Mouse (Mus musculus): ENCODE measurements at regions not wholly inside any gene's neighbourhood (a gene's known extent, or its start where the extent isn't known, plus 50 kb on each side); places are given as distances from the start of the nearest gene placed in this dataset.

DNA sequence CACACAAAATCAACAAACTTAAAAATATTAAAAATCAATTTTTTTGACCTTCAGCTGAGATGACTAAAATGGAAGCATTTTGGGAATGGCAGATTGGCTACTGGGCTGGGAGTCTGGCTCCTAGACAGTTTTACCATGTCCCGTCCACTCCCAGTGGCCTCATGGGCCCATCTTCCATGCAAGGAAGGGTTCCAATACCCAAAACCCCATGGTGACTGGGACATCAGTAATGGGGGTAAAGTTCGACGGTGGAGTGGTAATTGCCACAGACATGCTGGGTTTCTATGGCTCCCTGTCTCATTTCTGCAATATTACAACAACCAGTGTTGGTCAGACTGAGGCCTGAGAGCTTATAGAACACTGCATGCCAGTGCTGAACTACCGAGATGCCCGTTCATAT, 82.2 kb downstream of the Il20rb start:
- 88% methylated on average over 5 of the region's 5 CpGs for WGBS
- Histone ChIP-seq H3K4me1 (no peaks in the 10 kb centered on the region), H3K36me3 (no peaks in the 10 kb centered on the region), H3K9me3 (no peaks in the 10 kb centered on the region), H3K4me3 (no peak overlapping the region), H3K4me2 (replicated peaks) (no peak overlapping the region), H3K27me3 (no peaks in the 10 kb centered on the region), H3K9ac (no peak overlapping the region), H3K27ac (no peak overlapping the region)
- ATAC-seq (ENCODE audit: low FRiP score, low read depth), result no peak

DNA sequence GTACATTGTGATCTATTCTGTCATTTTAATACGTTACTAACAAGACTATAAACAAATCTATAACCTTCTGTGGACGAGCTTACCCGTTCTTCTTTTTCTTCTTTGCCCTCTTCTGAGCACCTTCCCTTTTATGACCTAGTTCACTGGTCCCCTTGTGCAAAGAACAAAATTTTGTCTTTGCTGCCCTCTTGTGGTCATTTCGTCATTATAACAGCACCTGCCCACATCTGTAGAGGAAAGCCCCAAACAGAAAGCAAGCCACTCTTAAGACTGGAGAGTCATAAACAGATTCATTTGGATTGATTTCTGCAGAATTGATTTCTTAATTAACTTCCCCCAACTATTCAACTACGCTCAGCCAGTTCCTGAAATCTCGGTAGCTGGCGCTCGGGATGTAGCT, 86.2 kb downstream of the Il20rb start:
- H3K27ac ChIP-seq, result no peak overlapping the region
- 16% methylated on average over 8 of the region's 8 CpGs for WGBS
- H3K27me3 ChIP-seq, result 0 out of 2 replicates have a peak, but pooled peaks cover 4% of the 10 kb centered on the region
- no peaks in the 10 kb centered on the region for H3K9me3 ChIP-seq
- H3K9ac ChIP-seq, result no peak overlapping the region
- no peaks in the 10 kb centered on the region for H3K4me1 ChIP-seq
- 0 out of 2 replicates have a peak, but pooled peaks have one; percentile 40 for ATAC-seq (ENCODE audit: low FRiP score, low read depth)
- H3K4me2 ChIP-seq (replicated peaks), result no peak overlapping the region
- H3K4me3 ChIP-seq, result no peak overlapping the region
- H3K36me3 ChIP-seq, result no peaks in the 10 kb centered on the region

DNA sequence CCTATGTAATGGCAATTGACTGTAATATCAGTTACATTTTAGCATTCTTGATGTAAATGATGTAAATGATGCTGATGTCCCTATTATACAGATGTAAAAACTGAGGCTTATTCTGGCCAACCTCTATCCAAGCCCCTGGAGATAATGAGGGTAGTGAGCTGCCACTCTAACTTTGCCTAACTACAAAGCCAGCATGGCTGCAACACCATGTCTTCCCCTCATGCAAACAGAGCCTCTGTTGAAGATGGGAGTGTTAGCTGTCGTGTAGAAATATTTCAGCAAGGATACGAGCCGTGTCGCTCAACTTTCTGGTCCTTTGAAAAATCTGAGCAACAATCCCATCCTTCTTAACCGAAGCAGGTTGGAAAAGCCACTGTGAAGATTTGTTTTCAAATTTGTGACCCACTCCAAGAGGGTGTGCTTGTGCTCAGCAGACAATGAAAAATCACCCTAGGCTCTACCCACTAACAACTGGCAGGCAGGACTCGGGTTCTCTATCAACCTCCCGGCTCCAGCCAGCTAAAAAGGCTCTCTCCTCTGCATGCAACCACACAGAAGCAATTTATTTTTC, 90.2 kb downstream of the Il20rb start:
- 0 out of 2 replicates have a peak, but pooled peaks cover 4% of the 10 kb centered on the region for H3K27me3 ChIP-seq
- no peak for ATAC-seq (ENCODE audit: low FRiP score, low read depth)
- no peak overlapping the region for H3K4me2 ChIP-seq (replicated peaks)
- H3K9me3 ChIP-seq, result no peaks in the 10 kb centered on the region
- no peaks in the 10 kb centered on the region for H3K36me3 ChIP-seq
- no peak overlapping the region for H3K27ac ChIP-seq
- WGBS, result 92% methylated on average over 7 of the region's 7 CpGs
- H3K9ac ChIP-seq, result no peak overlapping the region
- no peak overlapping the region for H3K4me3 ChIP-seq
- H3K4me1 ChIP-seq, result no peaks in the 10 kb centered on the region

DNA sequence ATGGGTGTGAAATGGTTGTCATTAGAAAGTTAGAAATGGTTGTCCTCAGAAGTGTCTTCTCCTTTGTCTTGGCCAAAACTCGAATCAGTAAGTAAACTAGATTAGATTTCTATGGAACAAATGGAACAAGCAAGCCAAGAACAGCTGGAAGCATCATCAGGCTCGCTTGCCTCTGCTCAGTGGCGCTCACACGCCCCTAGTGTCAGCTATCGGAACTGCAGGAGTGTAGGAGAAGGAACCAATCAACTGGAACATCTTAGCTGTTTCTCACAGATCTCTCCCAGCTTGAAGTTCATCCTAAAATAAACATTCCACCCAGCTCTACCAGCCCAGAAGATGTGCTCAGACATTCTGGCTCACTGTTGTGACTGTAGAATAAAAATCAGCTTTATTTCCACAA, 90.9 kb downstream of the Il20rb start:
- Histone ChIP-seq H3K4me2 (replicated peaks) (no peak overlapping the region), H3K36me3 (no peaks in the 10 kb centered on the region), H3K27ac (no peak overlapping the region), H3K27me3 (0 out of 2 replicates have a peak, but pooled peaks cover 4% of the 10 kb centered on the region), H3K9ac (no peak overlapping the region), H3K4me3 (no peak overlapping the region), H3K9me3 (no peaks in the 10 kb centered on the region), H3K4me1 (no peaks in the 10 kb centered on the region)
- WGBS, result 5% methylated on average over 5 of the region's 5 CpGs
- no peak for ATAC-seq (ENCODE audit: low FRiP score, low read depth)

DNA sequence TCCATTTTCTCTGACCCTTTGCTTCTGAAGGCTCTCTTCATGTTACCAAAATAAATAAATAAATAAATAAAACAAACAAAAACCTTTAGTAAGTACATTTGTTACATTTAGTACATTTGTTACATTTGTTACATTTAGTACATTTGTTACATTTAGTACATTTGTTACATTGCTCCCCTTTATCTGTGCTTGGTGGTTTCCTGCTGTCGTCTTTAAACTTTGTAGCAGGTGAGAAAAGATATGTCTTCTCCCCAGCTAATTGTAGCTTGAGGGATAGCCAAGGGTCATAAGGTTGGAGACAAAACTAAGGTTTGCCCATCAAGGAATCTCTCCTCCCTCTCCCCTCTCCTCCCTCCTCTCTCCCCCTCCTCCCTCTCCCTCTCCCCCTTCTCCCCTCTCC, 92.0 kb downstream of the Il20rb start:
- no peak overlapping the region for H3K27ac ChIP-seq
- H3K4me1 ChIP-seq, result no peaks in the 10 kb centered on the region
- H3K9me3 ChIP-seq, result no peaks in the 10 kb centered on the region
- H3K36me3 ChIP-seq, result no peaks in the 10 kb centered on the region
- 0 out of 2 replicates have a peak, but pooled peaks cover 4% of the 10 kb centered on the region for H3K27me3 ChIP-seq
- H3K9ac ChIP-seq, result no peak overlapping the region
- ATAC-seq (ENCODE audit: low FRiP score, low read depth), result no peak
- WGBS, result 73% methylated on average over 1 of the region's 1 CpGs
- H3K4me3 ChIP-seq, result no peak overlapping the region
- H3K4me2 ChIP-seq (replicated peaks), result no peak overlapping the region

DNA sequence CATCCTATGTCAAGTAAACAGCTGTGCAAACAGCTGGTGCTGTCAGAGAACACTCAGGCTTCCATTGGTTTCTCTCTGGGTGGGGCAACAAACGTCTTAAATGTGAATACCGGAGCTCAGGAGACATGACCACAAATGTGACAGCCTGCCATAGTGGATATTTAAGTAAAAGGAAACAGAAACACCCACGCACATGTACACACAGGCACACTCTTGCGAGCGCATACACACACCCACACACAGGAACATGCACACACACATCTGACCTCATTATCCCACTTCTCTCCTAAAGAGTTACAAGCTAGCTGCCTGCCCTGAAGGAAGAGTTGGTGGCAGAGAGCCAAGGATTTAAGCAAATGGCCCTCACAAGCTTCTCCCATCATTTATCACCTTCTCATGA, 92.4 kb downstream of the Il20rb start:
- Histone ChIP-seq H3K27me3 (0 out of 2 replicates have a peak, but pooled peaks cover 4% of the 10 kb centered on the region), H3K9me3 (no peaks in the 10 kb centered on the region), H3K4me2 (replicated peaks) (no peak overlapping the region), H3K36me3 (no peaks in the 10 kb centered on the region), H3K4me3 (no peak overlapping the region), H3K4me1 (no peaks in the 10 kb centered on the region), H3K27ac (no peak overlapping the region), H3K9ac (no peak overlapping the region)
- 59% methylated on average over 5 of the region's 5 CpGs for WGBS
- no peak for ATAC-seq (ENCODE audit: low FRiP score, low read depth)

DNA sequence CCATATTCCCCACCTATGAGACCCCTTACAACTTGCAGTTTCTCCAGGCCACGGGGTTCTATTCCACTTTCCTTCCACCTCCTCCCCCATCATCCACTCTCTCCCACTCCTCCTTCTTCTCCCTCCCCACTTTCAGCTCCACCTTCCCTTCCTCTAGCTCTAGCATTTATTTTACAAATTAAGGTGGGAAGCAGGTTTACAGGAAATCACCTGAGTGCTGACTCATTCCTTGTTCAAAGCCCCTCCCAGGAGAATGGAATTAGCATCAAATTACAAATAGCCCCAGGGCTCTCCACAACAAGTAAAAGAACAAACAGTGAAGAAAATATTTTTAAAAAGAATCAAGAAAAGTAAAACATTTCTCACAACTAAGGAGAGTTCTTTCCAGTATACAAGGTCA, 94.3 kb downstream of the Il20rb start:
- H3K4me1 ChIP-seq, result peaks cover 2% of the 10 kb centered on the region
- H3K9me3 ChIP-seq, result no peaks in the 10 kb centered on the region
- H3K9ac ChIP-seq, result no peak overlapping the region
- no peak for ATAC-seq (ENCODE audit: low FRiP score, low read depth)
- no peak overlapping the region for H3K4me2 ChIP-seq (replicated peaks)
- H3K4me3 ChIP-seq, result no peak overlapping the region
- no peak overlapping the region for H3K27ac ChIP-seq
- no peaks in the 10 kb centered on the region for H3K27me3 ChIP-seq
- 33% methylated on average over 1 of the region's 1 CpGs for WGBS
- H3K36me3 ChIP-seq, result no peaks in the 10 kb centered on the region

DNA sequence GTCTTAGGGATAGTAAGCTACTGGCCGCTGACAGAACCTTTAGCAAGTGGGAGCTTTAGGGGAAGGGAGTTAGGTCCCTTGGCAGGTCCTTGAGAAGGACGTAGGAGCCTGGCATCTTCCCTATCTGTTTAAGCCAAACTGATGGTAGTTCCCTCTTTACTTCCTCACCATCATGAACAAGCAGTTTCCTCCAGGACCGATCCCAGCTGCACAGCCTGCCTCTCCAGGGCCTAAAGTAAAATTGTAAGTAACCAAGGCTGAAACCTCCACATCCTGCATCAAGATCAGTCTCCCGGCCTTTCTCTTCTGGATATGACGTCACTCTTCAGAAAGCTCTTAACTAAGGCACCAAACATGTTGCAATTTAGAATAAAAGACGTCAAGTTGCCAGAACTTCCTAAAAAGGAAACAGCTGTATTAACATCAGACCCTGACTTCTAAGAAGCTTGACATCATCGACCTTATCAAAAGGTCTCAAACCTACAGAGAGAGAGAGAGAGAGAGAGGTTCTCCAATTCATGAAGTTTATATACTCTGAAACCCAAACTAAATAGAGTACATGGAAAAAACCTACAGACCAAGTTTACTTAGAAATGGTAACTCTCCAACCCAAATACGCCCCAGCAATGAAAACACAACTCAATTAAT, 94.9 kb downstream of the Il20rb start:
- Histone ChIP-seq H3K4me1 (peaks cover 8% of the 10 kb centered on the region), H3K9ac (no peak overlapping the region), H3K36me3 (no peaks in the 10 kb centered on the region), H3K27ac (no peak overlapping the region), H3K27me3 (no peaks in the 10 kb centered on the region), H3K4me2 (replicated peaks) (no peak overlapping the region), H3K4me3 (no peak overlapping the region), H3K9me3 (no peaks in the 10 kb centered on the region)
- ATAC-seq (ENCODE audit: low FRiP score, low read depth), result no peak
- WGBS, result 64% methylated on average over 8 of the region's 8 CpGs

DNA sequence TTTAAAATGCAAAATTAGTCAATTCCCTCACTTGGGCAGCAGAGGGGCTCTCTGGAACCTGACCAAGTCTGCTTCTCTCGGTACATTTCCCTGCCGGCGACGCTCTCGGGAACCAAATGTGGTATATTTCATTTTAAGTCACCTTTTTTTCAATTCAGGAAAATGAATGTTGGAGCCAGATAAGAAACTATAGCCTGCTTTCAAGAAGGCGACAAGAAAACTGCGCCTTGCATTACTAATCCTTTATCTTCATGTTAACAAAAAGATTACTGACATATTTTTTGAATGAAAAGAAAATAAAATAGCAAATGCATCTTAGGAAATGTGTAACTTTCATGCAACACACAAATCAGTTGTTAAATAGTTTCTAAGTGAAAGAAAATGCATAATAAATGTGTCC, 98.2 kb downstream of the Il20rb start:
- H3K9ac ChIP-seq, result no peak overlapping the region
- no peaks in the 10 kb centered on the region for H3K9me3 ChIP-seq
- no peak overlapping the region for H3K4me2 ChIP-seq (replicated peaks)
- WGBS, result 89% methylated on average over 7 of the region's 7 CpGs
- H3K4me1 ChIP-seq, result peaks cover 8% of the 10 kb centered on the region
- H3K27me3 ChIP-seq, result no peaks in the 10 kb centered on the region
- H3K4me3 ChIP-seq, result no peak overlapping the region
- no peak for ATAC-seq (ENCODE audit: low FRiP score, low read depth)
- no peak overlapping the region for H3K27ac ChIP-seq
- no peaks in the 10 kb centered on the region for H3K36me3 ChIP-seq

DNA sequence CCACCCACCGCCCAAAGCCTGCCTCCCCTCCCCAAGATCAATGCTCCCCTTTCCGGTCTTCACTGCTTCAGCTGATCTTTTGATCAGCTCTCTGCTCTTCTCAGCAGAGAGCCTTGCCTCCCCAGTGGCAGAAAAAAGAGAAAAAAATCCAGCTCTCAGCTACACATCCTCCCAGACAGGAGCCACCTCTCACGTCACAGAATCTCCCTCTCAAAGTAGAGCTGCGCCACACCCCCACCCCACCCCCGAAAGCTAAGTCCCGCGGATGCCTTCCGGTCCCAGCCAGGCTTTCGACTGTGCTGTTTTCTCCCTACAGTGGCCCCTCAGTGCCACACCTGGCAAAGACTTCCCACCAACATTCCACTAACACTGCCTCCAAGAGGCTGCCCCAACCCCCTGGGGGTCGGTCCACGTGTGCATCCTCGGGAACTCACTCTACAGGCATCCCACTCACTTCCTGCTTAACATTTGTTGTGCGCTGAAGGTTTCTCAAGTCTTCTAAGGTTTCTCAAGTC, 99.4 kb downstream of the Il20rb start:
- no peak for ATAC-seq (ENCODE audit: low FRiP score, low read depth)

DNA sequence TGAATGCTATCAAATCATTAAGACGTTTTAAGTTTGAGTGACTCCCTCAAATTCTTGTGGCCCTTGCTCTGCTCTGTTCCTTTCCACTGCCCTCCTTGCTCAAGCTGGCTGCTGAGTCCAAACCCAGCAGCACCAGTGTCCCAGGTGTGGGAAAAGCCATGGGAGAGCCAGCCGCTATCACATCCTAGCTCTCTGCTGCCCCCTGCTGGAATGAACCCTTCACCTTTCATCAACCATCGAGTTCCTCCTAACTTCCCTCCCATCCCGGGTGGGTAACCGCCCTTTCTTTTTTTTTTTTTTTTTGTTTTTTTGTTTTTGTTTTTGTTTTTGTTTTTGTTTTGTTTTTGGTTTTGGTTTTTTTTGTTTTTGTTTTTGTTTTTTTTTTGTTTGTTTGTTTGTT, 104.1 kb downstream of the Il20rb start:
- H3K9me3 ChIP-seq, result no peaks in the 10 kb centered on the region
- H3K4me1 ChIP-seq, result peaks cover 8% of the 10 kb centered on the region
- ATAC-seq (ENCODE audit: low FRiP score, low read depth), result no peak
- no peaks in the 10 kb centered on the region for H3K27me3 ChIP-seq
- H3K9ac ChIP-seq, result no peak overlapping the region
- no peak overlapping the region for H3K4me3 ChIP-seq
- H3K27ac ChIP-seq, result no peak overlapping the region
- no peaks in the 10 kb centered on the region for H3K36me3 ChIP-seq
- WGBS, result 58% methylated on average over 5 of the region's 5 CpGs
- H3K4me2 ChIP-seq (replicated peaks), result no peak overlapping the region

More for the DNA sequence above, 99.4 kb downstream of the Il20rb start:
- Histone ChIP-seq H3K4me2 (replicated peaks) (peak overlapping the region; percentile 39), H3K4me1 (peaks cover 8% of the 10 kb centered on the region), H3K9ac (no peak overlapping the region), H3K27ac (no peak overlapping the region), H3K27me3 (no peaks in the 10 kb centered on the region), H3K9me3 (no peaks in the 10 kb centered on the region), H3K36me3 (no peaks in the 10 kb centered on the region), H3K4me3 (no peak overlapping the region)
- 17% methylated on average over 13 of the region's 13 CpGs for WGBS

DNA sequence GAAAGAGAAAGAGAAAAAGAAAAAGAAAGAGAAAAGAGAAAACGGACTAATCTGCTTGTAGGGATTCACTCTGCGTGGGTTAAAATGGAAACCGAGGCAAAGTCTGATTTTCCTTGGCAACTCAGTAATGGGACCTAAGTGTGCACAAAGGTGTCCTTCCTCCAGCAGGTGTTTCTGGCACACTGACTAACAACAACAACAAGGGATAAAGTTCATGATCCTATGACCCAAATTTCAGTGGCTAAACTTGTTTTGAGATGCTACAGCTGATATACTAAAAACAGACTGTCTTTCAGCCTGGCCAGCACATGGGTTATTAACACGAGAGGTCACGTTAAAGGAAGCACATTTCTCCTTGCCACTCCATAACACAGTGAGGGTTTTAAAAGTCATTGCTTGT, 116.7 kb downstream of the Il20rb start:
- H3K27ac ChIP-seq, result no peak overlapping the region
- H3K9me3 ChIP-seq, result no peaks in the 10 kb centered on the region
- ATAC-seq (ENCODE audit: low FRiP score, low read depth), result no peak
- H3K27me3 ChIP-seq, result no peaks in the 10 kb centered on the region
- H3K9ac ChIP-seq, result no peak overlapping the region
- H3K4me2 ChIP-seq (replicated peaks), result no peak overlapping the region
- H3K4me1 ChIP-seq, result no peaks in the 10 kb centered on the region
- 86% methylated on average over 5 of the region's 5 CpGs for WGBS
- H3K4me3 ChIP-seq, result no peak overlapping the region
- H3K36me3 ChIP-seq, result no peaks in the 10 kb centered on the region

DNA sequence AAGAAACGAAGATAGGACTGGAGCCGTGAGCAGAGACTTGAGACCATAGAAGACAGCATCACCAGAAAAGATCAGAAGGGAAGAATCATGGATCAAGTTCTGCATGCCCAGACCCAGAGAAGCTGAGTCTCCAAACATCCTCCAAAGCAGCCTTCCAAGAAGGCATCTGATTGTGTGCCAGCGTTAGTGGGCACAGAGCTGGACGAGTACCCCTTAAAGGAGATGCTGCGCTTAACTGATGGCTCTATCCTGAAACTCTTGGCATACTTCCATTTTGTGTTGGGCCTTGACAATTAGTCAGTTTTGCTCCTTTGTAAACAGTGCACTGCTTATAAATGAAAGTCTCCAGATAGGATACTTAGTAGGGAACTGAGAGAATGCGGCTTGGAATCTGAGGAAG, 119.8 kb downstream of the Il20rb start:
- WGBS, result 79% methylated on average over 6 of the region's 6 CpGs
- no peak overlapping the region for H3K4me2 ChIP-seq (replicated peaks)
- H3K27me3 ChIP-seq, result no peaks in the 10 kb centered on the region
- H3K27ac ChIP-seq, result no peak overlapping the region
- ATAC-seq (ENCODE audit: low FRiP score, low read depth), result no peak
- H3K9me3 ChIP-seq, result no peaks in the 10 kb centered on the region
- H3K4me1 ChIP-seq, result no peaks in the 10 kb centered on the region
- no peak overlapping the region for H3K4me3 ChIP-seq
- H3K9ac ChIP-seq, result no peak overlapping the region
- no peaks in the 10 kb centered on the region for H3K36me3 ChIP-seq

All from limb, embryonic 13.5 days (tissue).